Mouse (Mus musculus) heart, postnatal 4 days (tissue): ENCODE results near the gene Scn5a. TPM values are rescaled to one million over a fixed set of nuclear protein-coding genes. Genes with fewer than 3 reads are reported as not detected.

Source experiments
- DNase-seq: peaks from one replicate; pipeline ENCODE4 v3.0.0; 2021
- total RNA-seq, 2 experiments: library from RNA; stranded (reverse); gene quantifications; 2 replicates each; pipeline ENCODE4 v1.2.3; 2021

Scn5a gene
- total RNA-seq, 2 experiments from 2014 or later = 120 to 122 TPM

GRCm38 (mm10) chr9:119460410-119460809 is 118.4 kb downstream of the Scn5a start:
- DNase-seq = peak; percentile 78

- DNase-seq = no peak
Observed at GRCm38 (mm10) chr9:119457122-119457521, 121.7 kb downstream of the Scn5a start.

- no peak for DNase-seq
Observed at GRCm38 (mm10) chr9:119455967-119456366, 122.8 kb downstream of the Scn5a start.

- no peak for DNase-seq
Observed at GRCm38 (mm10) chr9:119445737-119446136, 133.1 kb downstream of the Scn5a start.

GRCm38 (mm10) chr9:119444738-119445429 is 133.9 kb downstream of the Scn5a start, which contains the start of gene Exog:
TSS of gene Exog (plus strand) at chr9:119444943.
- peak; percentile 99 for DNase-seq

GRCm38 (mm10) chr9:119438498-119439000 is 140.3 kb downstream of the Scn5a start:
- no peak for DNase-seq

- no peak for DNase-seq
Observed at GRCm38 (mm10) chr9:119438065-119438464, 140.8 kb downstream of the Scn5a start.

- no peak for DNase-seq
Observed at GRCm38 (mm10) chr9:119435855-119436254, 143.0 kb downstream of the Scn5a start.

Other genes with a start within 250 kb of the Scn5a start
- gene Acaa1a, start 239.3 kb downstream of the Scn5a start, total RNA-seq = 10 to 100 TPM; 60.7 to 63.8 TPM
- gene Myd88, start 237.6 kb downstream of the Scn5a start, total RNA-seq = 10 to 100 TPM; 12.1 to 12.7 TPM
- gene Xylb, start 221.6 kb downstream of the Scn5a start, total RNA-seq = 1 to 10 TPM in 1 of 2 experiments, under 1 TPM in 1; 0.52 to 1.0 TPM
- under 1 TPM in 1 of 2 experiments, not detected in 1; 0.27 TPM for gene Slc22a14, start 213.5 kb downstream of the Scn5a start, total RNA-seq
- 1 to 10 TPM; 6.2 to 6.5 TPM for gene Acvr2b, start 176.9 kb downstream of the Scn5a start, total RNA-seq
- gene Exog, start 134.1 kb downstream of the Scn5a start, total RNA-seq = 1 to 10 TPM; 4.2 to 4.5 TPM
- gene Scn10a, start 140.3 kb upstream of the Scn5a start, total RNA-seq = 1 to 10 TPM; 1.7 to 1.8 TPM
- gene Scn11a, start 246.4 kb upstream of the Scn5a start, total RNA-seq = under 1 TPM; 0.09 to 0.14 TPM